Mouse (Mus musculus) brain, embryonic 14.5 days (tissue): ENCODE results near the gene C1qc. TPM values are rescaled to one million over a fixed set of nuclear protein-coding genes. Genes with fewer than 3 reads are reported as not detected.

Experiments used
- DNase-seq: peaks from one replicate; pipeline ENCODE4 v3.0.0-alpha.2; 2011; ENCODE audit warnings: low read depth
- CTCF ChIP-seq: fragments of 200-500 bp; IDR thresholded peaks from 2 replicates; pipeline ENCODE4 v1.5.1; 2012; ENCODE audit warnings: inconsistent platforms, mild to moderate bottlenecking, moderate library complexity, borderline replicate concordance; ENCODE audit not compliant: insufficient read depth, insufficient read length; ENCODE audit errors: extremely low read depth
- POLR2A ChIP-seq: fragments of 200-500 bp; IDR thresholded peaks from 2 replicates; pipeline ENCODE4 v1.6.1; 2012; ENCODE audit warnings: mild to moderate bottlenecking, inconsistent platforms, borderline replicate concordance; ENCODE audit not compliant: poor library complexity, insufficient read depth, insufficient read length, severe bottlenecking; ENCODE audit errors: extremely low read depth
- polyA plus RNA-seq: library from polyadenylated mRNA; depleted of rRNA; stranded (reverse); fragments of >200 nt; gene quantifications from 2 replicates; pipeline ENCODE4 v1.2.3, GENCODE M21; 2012

C1qc gene
- polyA plus RNA-seq, 1 experiment = 19.5 TPM

GRCm38 (mm10) chr4:136916359-136917164 is 23.7 kb upstream of the C1qc start:
- DNase-seq = peak; percentile 78

GRCm38 (mm10) chr4:136912841-136913240 is 20.0 kb upstream of the C1qc start:
- TF ChIP-seq CTCF = no peak
- no peak for TF ChIP-seq POLR2A
- DNase-seq = peak; percentile 64

More at GRCm38 (mm10) chr4:136916359-136917164, 23.7 kb upstream of the C1qc start:
- TF ChIP-seq POLR2A (no peak), CTCF (no peak)

GRCm38 (mm10) chr4:136911804-136912203 is 18.9 kb upstream of the C1qc start:
- TF ChIP-seq POLR2A = no peak
- TF ChIP-seq CTCF = no peak
- DNase-seq = no peak

GRCm38 (mm10) chr4:136911211-136911646 is 18.4 kb upstream of the C1qc start:
- TF ChIP-seq POLR2A (no peak), CTCF (no peak)
- DNase-seq = peak; percentile 81

- DNase-seq = no peak
- TF ChIP-seq POLR2A (no peak), CTCF (no peak)
Measured at GRCm38 (mm10) chr4:136907809-136908208, 14.9 kb upstream of the C1qc start.

- TF ChIP-seq POLR2A (no peak), CTCF (peak; percentile 77)
- peak; percentile 66 for DNase-seq
Measured at GRCm38 (mm10) chr4:136907033-136907432, 14.2 kb upstream of the C1qc start.

GRCm38 (mm10) chr4:136904767-136905539 is 12.1 kb upstream of the C1qc start:
- TF ChIP-seq CTCF (no peak), POLR2A (no peak)
- peak; percentile 89 for DNase-seq

- no peak for DNase-seq
- TF ChIP-seq CTCF (peak; percentile 46; the same call in 1 of the 2 replicates), POLR2A (no peak)
Measured at GRCm38 (mm10) chr4:136899154-136899553, 6.3 kb upstream of the C1qc start.

GRCm38 (mm10) chr4:136898637-136899036 is 5.8 kb upstream of the C1qc start, which contains the start of gene C1qa:
Gene C1qa (minus strand): TSS chr4:136898803.
- TF ChIP-seq CTCF (no peak), POLR2A (no peak)
- no peak for DNase-seq

GRCm38 (mm10) chr4:136898084-136898598 is 5.3 kb upstream of the C1qc start:
- TF ChIP-seq POLR2A (no peak), CTCF (no peak)
- peak; percentile 41 for DNase-seq

- no peak for DNase-seq
Measured at GRCm38 (mm10) chr4:136896461-136896860, 3.6 kb upstream of the C1qc start.

GRCm38 (mm10) chr4:136895861-136896260 is 3.0 kb upstream of the C1qc start:
- no peak for DNase-seq
- no peak for TF ChIP-seq CTCF
- TF ChIP-seq POLR2A = no peak

More at GRCm38 (mm10) chr4:136896461-136896860, 3.6 kb upstream of the C1qc start:
- no peak for TF ChIP-seq POLR2A
- no peak for TF ChIP-seq CTCF

GRCm38 (mm10) chr4:136894821-136895220 is 2.0 kb upstream of the C1qc start:
- no peak for DNase-seq
- TF ChIP-seq POLR2A = no peak
- TF ChIP-seq CTCF = no peak

- DNase-seq = peak; percentile 81
- no peak for TF ChIP-seq POLR2A
- TF ChIP-seq CTCF = peak; percentile 88
Measured at GRCm38 (mm10) chr4:136893691-136894543, 1.1 kb upstream of the C1qc start.
